Comparison of ENCODE assay signal across 8 mouse cellular contexts in the genomic region with DNA sequence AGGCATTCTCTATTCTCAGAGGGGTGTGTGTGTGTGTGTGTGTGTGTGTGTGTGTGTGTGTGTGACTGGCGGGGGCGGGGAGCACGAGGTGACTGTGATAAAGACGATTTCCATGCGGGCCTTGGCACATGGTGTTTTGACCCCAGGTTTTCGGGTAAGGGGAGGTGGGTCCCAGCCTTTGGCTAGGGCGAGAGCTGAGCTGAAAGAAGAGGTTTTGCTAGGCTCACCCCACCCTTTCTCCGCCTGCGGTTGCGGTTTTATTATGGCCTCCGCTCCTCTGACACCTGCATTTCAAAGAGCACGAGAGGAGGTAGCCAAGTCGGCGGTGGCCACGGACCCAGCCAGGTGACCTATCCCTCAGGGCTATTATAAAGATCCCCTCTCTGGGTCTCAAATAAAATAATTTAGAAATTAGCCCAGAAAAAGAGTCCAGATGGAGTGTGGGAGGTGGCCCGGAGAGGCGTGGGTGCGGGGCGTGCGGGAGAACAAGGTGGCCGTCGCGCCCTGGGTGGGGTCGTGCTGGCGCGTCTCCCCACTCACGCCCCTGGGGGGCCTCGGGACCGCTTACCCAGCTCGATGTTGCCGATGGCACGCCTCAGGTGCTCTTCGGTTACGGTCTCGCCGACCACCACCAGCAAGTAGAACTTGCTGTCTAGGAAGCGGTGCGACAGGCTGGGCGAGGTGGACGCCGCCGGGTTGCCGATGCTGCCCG. TPM values are rescaled to one million over a fixed set of nuclear protein-coding genes. Genes with fewer than 3 reads are reported as not detected.
A peak's percentile ranks its signal among the peaks of the same experiment; 100 is the strongest.
DNase-seq lines count a peak whose midpoint lies in the region; ATAC-seq and TF ChIP-seq lines count a peak whose summit lies in the region.

No protein-coding gene starts in this region.

- peak; percentile 25 to 48; a peak in 2 of 4 replicates for ATAC-seq in hematopoietic stem cell, adult 5-6 weeks (replicated peaks in 1 of 2; ENCODE audit: insufficient read depth in 1 of 2, low FRiP score in 2 of 2, low TSS enrichment in 1 of 2, low read depth in 1 of 2, poor library complexity in 2 of 2, severe bottlenecking in 2 of 2)
- ATAC-seq in liver, embryonic 15.5 days (ENCODE audit: insufficient read depth), result no peak

- H3K4me2 ChIP-seq in liver, embryonic 15.5 days, result peak overlapping the region; percentile 69

- H3K4me3 ChIP-seq in layer of hippocampus, adult 2 months, result peak overlapping the region; percentile 96
- peak overlapping the region; percentile 97 for H3K4me3 ChIP-seq in cortical plate, adult 2 months (ENCODE audit: insufficient read depth, low read length)
- H3K4me3 ChIP-seq in liver, embryonic 15.5 days (replicated peaks), result peak overlapping the region; percentile 47
- peak overlapping the region; percentile 92 for H3K4me3 ChIP-seq in testis, adult 2 months (ENCODE audit: control insufficient read depth, low read depth, low read length)

- 1% methylated on average over 42 of the region's 44 CpGs for WGBS in liver, embryonic 15.5 days (ENCODE audit: insufficient replicate concordance)

- H3K36me3 ChIP-seq in liver, embryonic 15.5 days (replicated peaks), result no peaks in the 10 kb centered on the region
- no peaks in the 10 kb centered on the region for H3K36me3 ChIP-seq in testis, adult 2 months (ENCODE audit: control insufficient read depth, insufficient read depth, low read length)

- no peaks in the 10 kb centered on the region for H3K9me3 ChIP-seq in liver, embryonic 15.5 days (replicated peaks)

- TF ChIP-seq POLR2A in cortical plate, adult 2 months (IDR thresholded peaks at IDR 0.05; ENCODE audit: extremely low read depth, insufficient read depth, low read length), result no peak
- TF ChIP-seq POLR2A in testis, adult 2 months (IDR thresholded peaks at IDR 0.05; ENCODE audit: control insufficient read depth, low read depth, low read length), result no peak

- peaks cover 60% of the 10 kb centered on the region for H3K27me3 ChIP-seq in liver, embryonic 15.5 days
- no peaks in the 10 kb centered on the region; the same call in 1 of the 2 replicates for H3K27me3 ChIP-seq in testis, adult 2 months (ENCODE audit: control insufficient read depth, insufficient read depth, low read length)

- H3K27ac ChIP-seq in layer of hippocampus, adult 2 months, result peak overlapping the region; percentile 98
- H3K27ac ChIP-seq in cortical plate, adult 2 months (ENCODE audit: insufficient read depth, low read length), result peak overlapping the region; percentile 98
- no peak overlapping the region for H3K27ac ChIP-seq in liver, embryonic 15.5 days (replicated peaks)
- H3K27ac ChIP-seq in testis, adult 2 months (ENCODE audit: control insufficient read depth, insufficient read depth, low read depth, low read length), result peak overlapping the region; percentile 81

- no peak for DNase-seq in layer of hippocampus, adult 2 months (ENCODE audit: low spot score in 2 of 2)
- DNase-seq in layer of hippocampus, adult 9-11 months, result no peak
- DNase-seq in NIH3T3 (ENCODE audit: low read depth), result peak; percentile 32
- no peak for DNase-seq in spleen, postnatal 10 days (ENCODE audit: low spot score in 2 of 2)

- no peak for TF ChIP-seq CTCF in layer of hippocampus, adult 2 months (conservative IDR thresholded peaks at IDR 0.05)
- no peak for TF ChIP-seq CTCF in cortical plate, adult 2 months (IDR thresholded peaks at IDR 0.05; ENCODE audit: extremely low read depth, insufficient read depth, low read length)
- TF ChIP-seq CTCF in testis, adult 2 months (IDR thresholded peaks at IDR 0.05; ENCODE audit: control insufficient read depth, insufficient read depth, insufficient replicate concordance, low read depth, low read length), result no peak

- peaks cover 3% of the 10 kb centered on the region; the same call in 1 of the 2 replicates for H3K4me1 ChIP-seq in cortical plate, adult 2 months (ENCODE audit: control insufficient read depth, insufficient read depth, low read length)
- peaks cover 11% of the 10 kb centered on the region; the same call in 1 of the 2 replicates for H3K4me1 ChIP-seq in liver, embryonic 15.5 days (replicated peaks)
- peaks cover 7% of the 10 kb centered on the region for H3K4me1 ChIP-seq in testis, adult 2 months (ENCODE audit: control insufficient read depth, insufficient read depth, low read length)

- H3K9ac ChIP-seq in liver, embryonic 15.5 days, result no peak overlapping the region

RNA-seq across cellular contexts. Expression of a gene that starts 0.4 kb away (rescaled TPM):
- 100 to 1,000 TPM; 709 to 737 TPM for total RNA-seq in layer of hippocampus, adult 2 months (2021)
- 128 and 134 TPM in 2 replicates for polyA plus RNA-seq in cortical plate, adult 2 months (2012; rRNA removed)
- 0.06 and 0.15 TPM in 2 replicates for total RNA-seq in hematopoietic stem cell, adult 5-6 weeks (2017)
- 2.8 and 3.0 TPM in 2 replicates for polyA plus RNA-seq in liver, embryonic 15.5 days (2015; fragmentation: Nextera tagmentation; extraction: Ambion mirVana)
- polyA plus RNA-seq in testis, adult 2 months (2012; rRNA removed), result 4.2 and 5.6 TPM in 2 replicates

Comparison
In these comparisons a context has a peak if more than half of its experiments do, and no peak if none do; other contexts are left out.
1. H3K4me3 ChIP-seq: peak in every context shown above with its lines; median percentile 97 in cortical plate, adult 2 months; 96 in layer of hippocampus, adult 2 months; 92 in testis, adult 2 months; 47 in liver, embryonic 15.5 days.
2. RNA of a gene that starts 0.4 kb away (polyA plus RNA-seq): 128 to 134 TPM in cortical plate, adult 2 months; 4.2 to 5.6 TPM in testis, adult 2 months and 2.8 to 3.0 TPM in liver, embryonic 15.5 days; every median in the first group is over 10 times any median in the second.